Mouse (Mus musculus) common myeloid progenitor, adult 5-6 weeks (primary cell): ENCODE data around the gene Prr23a3. TPM values are rescaled to one million over a fixed set of nuclear protein-coding genes. Genes with fewer than 3 reads are reported as not detected.

ENCODE experiments used
- ATAC-seq: replicated peaks from 2 replicates; pipeline ENCODE4 v1.8.0; 2016; ENCODE audit warnings: low read depth, mild to moderate bottlenecking, moderate TSS enrichment, inconsistent platforms; ENCODE audit not compliant: poor library complexity, severe bottlenecking
- total RNA-seq: library from RNA; stranded (forward); fragments of 200-1000, 187-1606 nt; gene quantifications from 2 replicates; pipeline ENCODE4 v1.2.3, GENCODE M21; 2017

Prr23a3 gene
- total RNA-seq, result not detected in 2 replicates

DNA sequence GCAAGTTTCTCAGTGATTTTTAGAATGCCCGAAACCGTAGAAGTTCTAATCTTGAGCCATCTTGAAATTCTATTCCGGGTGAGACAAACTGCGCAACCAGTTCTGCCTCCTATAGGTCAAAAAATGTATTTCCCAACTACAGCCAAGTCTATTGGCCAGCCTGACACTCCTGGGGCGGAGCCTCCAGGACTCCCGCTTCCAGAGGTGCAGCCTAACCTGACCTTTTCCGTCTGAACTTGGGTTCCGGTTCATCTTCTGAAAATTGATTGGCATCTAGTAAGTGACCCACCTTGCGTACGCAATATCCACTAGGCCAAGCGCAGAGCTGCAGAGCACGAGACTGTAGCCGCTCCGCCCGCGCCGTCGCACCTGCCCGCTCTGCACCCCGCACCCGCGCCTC is at the start of gene Prr23a3:
Gene Prr23a3, plus strand, starts transcription at position 197 of the 400 bp plus-strand sequence.
- no peak for ATAC-seq

DNA sequence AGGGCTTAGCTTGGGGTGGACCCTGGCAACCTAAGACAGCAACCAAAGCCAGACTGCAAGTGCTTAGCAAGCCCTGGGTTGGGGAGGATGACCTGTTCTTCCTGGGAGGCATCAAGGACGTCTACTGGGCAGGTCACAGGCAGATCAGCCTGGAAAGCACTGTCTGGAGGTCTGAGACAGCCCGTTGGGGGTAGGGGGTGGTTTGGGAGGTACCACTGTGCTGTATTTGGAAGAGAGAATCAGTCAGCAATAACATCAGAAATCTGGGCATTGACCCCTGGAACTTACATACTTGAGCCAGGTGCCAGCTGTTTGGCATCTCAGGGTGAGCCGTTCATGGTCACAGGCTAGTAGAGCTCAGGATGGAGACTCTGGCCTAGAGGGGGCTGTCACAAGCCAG is 48.5 kb upstream of the Prr23a3 start:
- no peak for ATAC-seq

GRCm38 (mm10) chr9:98817592-98817991 is 47.0 kb upstream of the Prr23a3 start:
- ATAC-seq, result no peak

DNA sequence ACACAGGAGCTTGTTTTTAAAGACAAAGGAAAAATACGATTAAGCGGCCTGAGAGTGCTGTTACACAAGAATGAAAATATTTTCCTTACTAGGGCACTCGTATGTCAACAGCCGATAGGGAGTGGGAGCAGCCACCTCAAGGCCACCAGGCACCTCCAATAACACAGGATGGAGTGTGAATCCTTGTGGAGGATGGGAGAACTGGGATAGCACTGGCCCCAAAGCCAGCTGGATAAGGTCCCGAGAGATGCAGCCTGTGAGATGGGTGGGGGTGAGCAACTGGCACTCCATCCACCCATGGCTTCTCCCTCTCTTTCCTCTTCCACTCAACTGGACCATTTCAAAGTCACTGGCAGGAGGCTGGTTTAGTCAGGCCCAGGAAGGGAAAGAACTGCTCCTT is 45.6 kb upstream of the Prr23a3 start:
- ATAC-seq, result no peak

DNA sequence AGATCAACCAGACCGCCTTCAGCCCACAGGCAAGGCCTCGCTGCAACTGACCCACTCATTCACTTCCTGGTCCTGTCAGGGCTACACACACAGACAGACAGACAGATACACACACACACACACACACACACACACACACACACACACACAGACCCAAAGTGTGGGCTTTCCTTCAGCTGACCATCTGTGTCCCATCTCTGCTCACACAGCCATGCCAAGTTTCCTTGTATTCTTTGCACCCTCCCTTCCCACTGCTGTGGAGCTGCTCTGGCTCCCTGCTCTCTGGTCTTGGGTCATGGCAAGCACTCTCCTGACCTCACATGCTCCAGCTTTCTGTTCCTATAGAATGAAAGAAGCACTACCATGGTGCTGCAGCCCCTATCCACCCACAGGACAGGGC is 45.1 kb upstream of the Prr23a3 start:
- ATAC-seq, result no peak

- ATAC-seq, result no peak
Measured at GRCm38 (mm10) chr9:98820461-98820860, 44.1 kb upstream of the Prr23a3 start.

DNA sequence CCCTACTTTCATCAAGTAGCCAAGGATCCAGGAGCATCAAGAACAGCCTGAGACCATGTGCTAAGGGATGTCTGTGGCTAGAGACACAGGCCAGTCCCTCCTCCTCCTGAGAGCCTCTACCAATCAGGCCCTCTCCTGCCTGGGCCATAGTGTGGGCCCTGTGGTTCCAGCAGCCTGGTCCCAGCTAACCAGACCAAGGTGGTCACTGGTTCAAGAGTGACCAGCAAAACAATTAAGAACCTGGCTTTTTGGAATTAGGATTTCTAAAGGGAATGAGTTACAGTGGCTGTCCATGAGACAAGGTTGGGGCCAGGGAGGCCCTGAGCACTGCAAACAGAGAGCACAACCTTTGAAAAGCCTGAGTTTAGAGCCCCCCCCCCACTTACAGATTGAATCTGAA is 43.5 kb upstream of the Prr23a3 start:
- no peak for ATAC-seq

DNA sequence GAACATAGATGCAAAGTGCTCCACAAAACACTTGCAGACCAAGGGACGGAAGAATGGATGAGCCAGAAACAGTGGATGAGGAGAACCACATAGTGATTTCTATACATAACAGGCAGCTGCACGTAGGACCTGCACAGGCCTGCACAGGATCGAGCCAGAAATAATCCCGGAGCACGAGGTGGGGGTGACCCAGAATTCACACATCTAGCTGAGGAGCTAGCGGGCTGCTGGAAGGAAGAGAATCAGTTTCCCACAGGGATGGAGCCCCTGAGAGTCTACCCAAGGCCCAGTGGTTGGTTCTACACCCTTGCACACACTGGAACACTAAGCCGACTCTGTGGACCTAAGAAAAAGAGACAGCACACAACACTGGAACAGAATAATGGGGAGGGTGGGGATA is 40.8 kb upstream of the Prr23a3 start:
- no peak for ATAC-seq

DNA sequence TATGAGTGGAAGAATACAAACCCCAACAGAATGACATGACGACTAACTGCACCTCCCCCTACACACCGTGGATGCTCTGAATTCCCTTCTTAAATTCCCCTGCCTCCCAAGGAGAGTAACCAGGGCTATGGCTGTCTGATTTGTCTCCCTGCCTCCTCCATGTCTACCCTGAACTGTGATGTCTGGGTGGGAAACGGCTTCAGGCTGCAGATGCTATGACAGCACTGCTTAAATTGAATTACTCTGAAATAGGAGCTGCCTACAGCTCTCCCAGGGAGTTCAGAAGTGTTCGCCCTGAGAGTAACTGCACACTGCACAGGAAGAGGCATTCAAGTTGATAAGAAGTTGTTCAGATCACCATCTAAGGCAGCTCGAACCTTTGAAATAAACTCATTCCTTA is 35.1 kb upstream of the Prr23a3 start:
- ATAC-seq, result no peak

- ATAC-seq, result no peak
Measured at GRCm38 (mm10) chr9:98837537-98838074, 27.0 kb upstream of the Prr23a3 start.

- no peak for ATAC-seq
Measured at GRCm38 (mm10) chr9:98842117-98842516, 22.4 kb upstream of the Prr23a3 start, which contains the start of gene Prr23a1. TSS of gene Prr23a1 (plus strand) at chr9:98842503.

DNA sequence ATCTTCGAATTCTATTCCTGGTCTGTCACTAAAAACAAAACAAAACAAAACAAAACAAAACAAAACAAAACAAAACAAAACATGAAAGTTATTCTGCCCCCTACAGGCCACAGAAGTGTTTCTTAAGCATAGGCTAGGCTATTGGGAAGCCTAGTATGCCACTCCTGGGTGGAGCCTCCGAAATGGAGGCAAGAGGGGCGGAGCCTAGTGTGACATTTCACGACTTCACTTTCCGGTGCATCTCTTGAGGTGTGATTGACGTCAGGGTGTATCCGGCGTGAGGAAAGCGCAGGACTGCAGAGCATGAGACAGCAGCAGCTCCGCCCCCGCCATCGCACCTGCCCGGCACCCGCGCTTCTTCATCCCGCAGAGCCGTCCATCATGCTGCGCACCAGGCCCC is 8.4 kb upstream of the Prr23a3 start, which contains the start of gene Prr23a2:
Gene Prr23a2, plus strand, starts transcription at position 285 of the 400 bp plus-strand sequence.
- no peak for ATAC-seq

- ATAC-seq, result no peak
Measured at GRCm38 (mm10) chr9:98863463-98863862, 1.1 kb upstream of the Prr23a3 start.

DNA sequence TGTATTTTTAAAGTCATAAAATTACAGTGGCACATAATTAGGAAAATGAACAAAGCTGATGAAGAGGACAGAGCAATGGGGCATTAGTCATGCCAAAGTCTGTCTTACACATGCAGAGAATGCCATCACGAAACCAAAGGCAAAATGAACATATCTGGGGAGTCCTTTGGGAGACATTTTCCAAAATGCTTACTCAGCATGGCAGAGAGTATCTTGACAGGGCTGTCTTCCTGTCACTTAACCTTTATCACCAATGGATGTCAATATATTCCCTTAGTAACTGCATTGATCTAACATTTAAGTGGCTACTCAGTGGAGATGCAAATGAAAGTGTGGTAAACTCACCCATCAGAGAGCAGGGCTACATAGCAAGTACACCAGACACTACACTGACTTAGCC is 36.9 kb downstream of the Prr23a3 start:
- no peak for ATAC-seq

- ATAC-seq, result no peak
Measured at GRCm38 (mm10) chr9:98902819-98903218, 38.3 kb downstream of the Prr23a3 start, which contains the start of gene 7420426K07Rik. TSS of gene 7420426K07Rik (plus strand) at chr9:98903119.

Other genes starting within 250 kb of the Prr23a3 start
- not detected in 2 replicates for gene Prr23a1, start 22.3 kb upstream of the Prr23a3 start, total RNA-seq
- gene Prr23a2, start 8.3 kb upstream of the Prr23a3 start, total RNA-seq, result not detected in 2 replicates
- gene 7420426K07Rik, start 38.4 kb downstream of the Prr23a3 start, total RNA-seq, result not detected in 2 replicates
- gene Foxl2, start 90.5 kb downstream of the Prr23a3 start, total RNA-seq, result not detected in 2 replicates
- 108 and 160 TPM in 2 replicates for gene Faim, start 121.6 kb downstream of the Prr23a3 start, total RNA-seq
- not detected in 2 replicates for gene Gm1123, start 170.9 kb downstream of the Prr23a3 start, total RNA-seq